Mouse (Mus musculus) gastrocnemius, adult 8-10 months (tissue): ENCODE data around the gene Scgb2b12. TPM values are rescaled to one million over a fixed set of nuclear protein-coding genes. Genes with fewer than 3 reads are reported as not detected.
"Not testable (repeated sequence)": the region's sequence is repeated elsewhere in the genome, so short reads cannot be mapped to it uniquely, and the experiment has no call there.

Experiments used
- DNase-seq, 2 experiments: peaks; one replicate each; pipeline ENCODE4 v3.0.0; 2022; ENCODE audit warnings: low spot score in 2 of 2
- total RNA-seq, 4 experiments: library from RNA; stranded (reverse); gene quantifications; 2 replicates each; pipeline ENCODE4 v1.2.4; 2022

Scgb2b12 gene
- not detected for total RNA-seq

DNA sequence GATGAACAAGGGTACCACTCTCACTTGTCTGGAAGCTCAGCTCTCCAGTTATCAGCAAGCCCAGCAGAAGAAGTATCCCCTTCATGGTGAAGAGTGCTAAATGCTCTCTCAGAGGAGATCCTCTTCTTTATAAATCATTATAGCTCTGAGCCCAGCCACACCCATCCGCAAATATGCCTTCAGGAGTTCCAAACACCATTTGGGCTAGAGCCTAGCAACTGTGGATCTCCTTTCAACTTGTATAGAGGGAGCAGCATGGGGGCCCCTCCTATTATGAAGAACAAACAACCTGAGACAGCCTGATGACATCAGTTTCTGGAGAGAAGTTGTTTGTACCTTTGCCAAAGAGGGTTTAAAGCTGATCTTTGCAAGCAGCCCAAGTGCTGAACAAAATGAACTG lies at the start of gene Scgb2b12:
Scgb2b12 (minus strand) TSS at position 101 of the 400 bp plus-strand sequence.
- not testable (repeated sequence) for DNase-seq

DNA sequence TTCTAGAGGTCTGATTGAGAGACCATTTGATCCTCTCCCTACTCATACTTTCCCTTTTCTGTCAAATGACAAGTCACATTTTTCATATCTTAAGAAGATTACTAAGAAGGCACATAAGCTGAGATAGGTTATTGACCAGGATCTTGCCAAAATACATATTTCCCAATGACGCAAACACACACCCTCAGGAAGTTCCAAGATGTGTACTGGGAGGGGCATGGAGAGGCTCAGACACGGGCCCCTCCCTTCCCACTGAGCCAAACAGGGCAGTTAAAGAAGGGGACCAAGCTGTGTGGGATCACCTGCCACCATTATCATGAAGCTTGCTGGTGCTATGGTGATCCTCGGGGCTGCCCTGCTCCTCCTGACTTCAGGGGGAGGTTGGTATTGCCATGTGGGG lies 6.8 kb upstream of the Scgb2b12 start, which contains the start of gene Scgb1b12:
Scgb1b12 (plus strand) TSS at position 301 of the 400 bp plus-strand sequence.
- DNase-seq: not testable (repeated sequence)

Other genes with a start within 250 kb of the Scgb2b12 start
- gene Scgb1b10, start 226.4 kb downstream of the Scgb2b12 start, total RNA-seq: not detected
- not detected for gene Scgb2b11, start 116.1 kb downstream of the Scgb2b12 start, total RNA-seq
- not detected for gene Scgb1b11, start 104.4 kb downstream of the Scgb2b12 start, total RNA-seq
- gene Scgb1b12, start 6.9 kb upstream of the Scgb2b12 start, total RNA-seq: not detected
- not detected for gene Scgb1b29, start 114.3 kb upstream of the Scgb2b12 start, total RNA-seq